Mouse (Mus musculus): Measurements from ENCODE around the gene Hivep3. TPM values are rescaled to one million over a fixed set of nuclear protein-coding genes. Genes with fewer than 3 reads are reported as not detected.

Hivep3 gene
- polyA plus RNA-seq, 2 experiments from 2014 or later = 21.0 to 25.2 TPM

DNA sequence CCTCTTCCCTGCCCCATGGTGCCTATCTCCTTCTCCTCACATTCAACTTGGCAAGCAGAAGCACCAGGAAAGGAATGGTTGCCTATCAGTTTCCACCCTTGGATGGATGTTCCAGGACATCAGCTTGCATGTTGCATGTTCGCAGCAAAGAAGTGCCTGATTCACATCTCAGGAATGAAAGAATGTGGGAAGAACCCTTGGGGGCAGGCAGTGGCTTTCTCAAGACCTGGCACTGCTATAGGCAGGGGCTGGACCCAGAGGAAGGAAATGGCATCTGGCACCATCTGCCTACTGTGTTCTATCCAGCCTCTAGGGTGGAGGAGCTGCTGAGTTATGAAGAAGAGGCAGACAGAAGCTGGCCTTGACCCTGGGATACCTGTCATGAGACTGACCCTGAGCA, 296.4 kb downstream of the Hivep3 start:
- no peak for ATAC-seq

DNA sequence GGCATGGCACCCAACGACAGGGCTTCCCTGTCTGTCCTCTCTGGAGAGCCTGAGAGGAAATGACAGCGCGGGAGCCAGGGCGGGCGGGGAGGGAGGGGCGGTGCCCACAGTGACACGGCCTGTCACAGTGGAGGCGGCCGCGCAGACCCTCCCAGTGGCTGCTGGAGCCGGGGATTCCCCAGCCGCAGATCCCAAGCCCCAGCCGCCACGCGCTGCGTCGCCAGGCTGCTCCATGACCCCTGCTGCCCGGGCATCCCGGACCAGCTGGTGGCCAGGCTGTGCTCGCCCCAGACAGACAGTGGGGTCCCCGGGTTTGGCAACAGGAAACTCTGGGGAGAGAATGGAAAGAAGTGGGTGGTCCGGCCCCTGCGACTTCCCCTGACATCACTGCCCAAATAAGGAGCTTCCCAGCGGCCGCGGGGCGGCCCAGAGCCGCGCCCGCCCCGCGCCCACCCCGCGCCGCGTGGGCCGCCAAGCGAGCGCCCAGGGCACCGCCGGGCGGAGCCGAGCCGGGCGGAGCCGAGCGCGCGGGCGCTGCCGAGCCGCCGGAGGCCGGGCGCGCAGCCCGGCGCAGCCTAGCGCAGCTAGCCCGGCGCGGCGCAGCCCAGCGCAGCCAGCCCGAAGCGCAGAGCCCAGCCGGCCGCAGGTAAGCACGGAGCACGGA, 298.9 kb downstream of the Hivep3 start:
- peak; percentile 67 for ATAC-seq

DNA sequence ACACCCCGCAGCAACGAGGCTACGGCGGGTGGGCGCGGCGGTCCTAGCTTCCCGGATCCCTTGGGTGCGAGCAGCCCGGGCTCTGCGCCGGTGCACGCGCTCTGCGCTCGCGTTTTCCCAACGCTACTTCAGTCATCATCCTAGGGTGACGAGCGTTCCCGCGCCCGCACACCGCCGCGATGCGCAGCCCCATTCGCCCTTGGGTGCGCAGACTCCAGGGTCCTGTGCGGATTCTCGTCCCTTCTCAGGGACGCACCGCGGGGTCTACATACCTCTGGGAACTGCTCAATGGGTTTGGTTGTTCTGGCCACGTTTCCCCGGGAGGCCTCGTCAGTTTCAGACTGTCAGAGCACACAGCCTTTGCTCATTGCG, 299.4 kb downstream of the Hivep3 start:
- ATAC-seq = peak; percentile 5

DNA sequence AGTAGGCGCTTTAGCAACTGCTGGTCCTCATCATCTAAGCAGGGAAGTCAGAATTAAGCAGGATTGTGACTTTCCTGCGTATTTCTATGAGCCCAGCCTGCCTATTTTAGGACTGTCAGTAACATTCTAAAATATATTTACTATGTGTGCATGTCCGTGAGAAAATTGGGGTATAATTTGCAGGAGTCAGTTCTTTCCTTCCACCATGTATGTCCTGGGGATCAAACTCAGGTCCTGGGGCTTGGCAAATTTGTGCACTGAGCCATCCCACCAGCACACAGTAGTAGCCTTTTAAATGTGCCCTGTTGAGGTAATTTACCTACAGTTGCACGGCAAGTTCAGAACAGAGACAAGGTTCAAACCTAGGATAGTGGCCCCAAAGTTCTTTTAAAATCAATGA, 302.7 kb downstream of the Hivep3 start:
- ATAC-seq = no peak

DNA sequence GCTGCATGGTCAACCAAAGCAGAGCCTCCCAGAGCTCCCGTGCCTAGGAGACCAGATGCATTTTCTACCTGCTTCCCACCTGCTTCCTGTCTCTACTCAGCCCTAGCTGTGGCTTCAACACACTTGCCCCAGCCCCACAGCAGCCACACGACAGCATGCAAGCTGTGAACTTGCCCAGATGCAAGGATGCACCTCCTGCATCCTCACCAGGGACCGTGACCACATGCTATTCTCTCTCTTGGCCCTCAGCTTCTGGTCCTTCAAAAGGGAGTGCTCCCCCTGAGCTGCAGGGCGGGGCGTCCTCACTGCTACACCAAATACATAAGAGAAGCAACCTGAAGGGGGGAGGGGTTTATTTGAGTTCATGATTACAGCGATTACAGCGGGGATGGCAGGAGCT, 303.4 kb downstream of the Hivep3 start:
- peak; percentile 10 for ATAC-seq

DNA sequence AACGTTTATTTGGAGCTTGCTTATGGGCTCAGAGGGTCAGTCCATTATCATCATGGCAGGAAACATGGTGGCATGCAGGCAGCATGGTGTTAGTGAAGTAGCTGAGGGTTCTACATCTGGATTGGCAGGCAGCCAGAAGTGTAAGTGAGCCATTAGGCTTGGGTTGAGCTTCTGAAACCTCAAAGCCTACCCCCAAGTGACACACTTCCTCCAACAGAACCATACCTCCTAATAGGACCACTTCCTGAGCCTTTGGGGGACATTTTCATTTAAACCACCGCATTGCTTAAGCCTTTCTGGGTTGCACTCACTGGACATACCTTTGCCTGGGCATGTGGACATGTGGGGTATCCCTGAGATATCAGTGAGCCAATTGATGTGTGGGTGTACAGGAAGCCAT, 307.9 kb downstream of the Hivep3 start:
- ATAC-seq = no peak

DNA sequence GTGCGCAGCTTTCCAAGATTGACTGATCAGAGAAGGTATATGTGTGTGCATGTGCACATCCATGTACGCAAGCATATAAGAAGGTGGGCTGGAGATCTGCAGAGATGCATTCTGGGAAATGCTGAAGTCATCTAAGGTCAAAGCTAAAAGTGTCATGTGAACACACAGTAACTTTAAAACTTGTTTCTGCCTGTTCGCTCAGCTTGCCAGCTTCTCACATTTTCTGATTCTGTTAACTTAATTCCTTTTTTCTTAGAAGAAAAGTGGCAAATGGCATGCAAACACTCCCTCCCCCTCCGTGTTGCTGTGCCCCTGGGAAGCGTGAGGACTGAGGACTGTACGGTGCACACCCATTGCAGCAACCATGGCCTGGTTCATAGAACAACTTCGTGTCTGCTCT, 308.9 kb downstream of the Hivep3 start:
- ATAC-seq = no peak

DNA sequence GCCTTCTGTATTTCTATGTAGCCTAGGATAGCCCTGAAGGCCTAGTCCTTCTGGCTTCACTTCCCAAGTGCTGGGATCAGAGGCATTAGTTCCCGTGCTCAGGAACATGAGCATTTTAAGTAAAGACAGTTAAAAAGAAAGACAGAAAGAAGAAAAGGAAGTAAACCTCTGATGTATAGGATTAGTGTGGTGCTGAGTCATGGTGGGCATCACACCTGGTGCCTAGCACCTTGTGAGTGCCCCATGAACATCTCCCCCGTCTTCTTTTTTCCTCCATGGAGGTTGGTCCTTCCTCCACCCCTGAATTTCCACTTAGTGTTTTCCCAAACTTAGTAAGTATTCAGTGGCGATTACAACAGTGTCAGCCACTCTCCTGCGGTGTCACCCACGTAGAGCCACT, 311.0 kb downstream of the Hivep3 start:
- ATAC-seq = no peak

DNA sequence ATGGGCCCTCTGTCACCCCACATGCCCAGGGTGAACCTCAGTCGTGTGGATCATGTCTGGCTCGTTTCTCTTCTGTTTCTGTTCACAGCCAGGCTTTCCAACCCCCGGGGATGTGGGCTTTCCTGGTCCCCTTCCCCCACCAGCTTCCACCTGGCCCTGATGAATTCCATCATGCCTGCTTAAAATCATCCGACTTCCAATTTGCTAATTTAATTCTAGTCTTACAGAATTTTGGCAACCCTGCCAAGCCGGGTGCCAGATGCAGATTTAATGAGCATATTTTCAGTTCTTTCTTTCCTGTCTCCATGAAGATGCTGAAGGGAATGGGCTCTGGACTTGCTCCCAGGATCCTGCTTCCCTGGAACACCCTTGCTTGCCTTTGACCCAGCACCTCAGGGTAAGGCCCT, 311.6 kb downstream of the Hivep3 start:
- ATAC-seq = no peak

DNA sequence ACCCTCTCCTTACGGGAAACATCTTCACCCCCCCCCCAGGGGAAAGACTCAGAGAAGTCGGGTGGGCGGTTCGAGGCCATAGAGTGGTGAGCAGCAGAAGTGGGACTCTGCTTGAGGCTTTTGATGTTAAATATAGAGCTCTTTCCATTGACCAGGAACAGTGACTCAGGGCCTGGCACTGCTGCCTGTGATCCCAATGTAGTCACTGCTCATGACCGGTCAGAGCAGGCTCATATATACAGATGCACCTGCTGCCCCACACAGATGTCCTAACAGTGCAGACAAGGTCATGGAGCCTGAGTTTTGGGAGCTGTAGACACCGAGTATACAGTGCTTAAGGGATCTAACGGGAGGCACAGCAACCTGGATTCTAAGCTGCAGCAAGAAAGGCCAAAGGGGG, 312.3 kb downstream of the Hivep3 start:
- no peak for ATAC-seq

DNA sequence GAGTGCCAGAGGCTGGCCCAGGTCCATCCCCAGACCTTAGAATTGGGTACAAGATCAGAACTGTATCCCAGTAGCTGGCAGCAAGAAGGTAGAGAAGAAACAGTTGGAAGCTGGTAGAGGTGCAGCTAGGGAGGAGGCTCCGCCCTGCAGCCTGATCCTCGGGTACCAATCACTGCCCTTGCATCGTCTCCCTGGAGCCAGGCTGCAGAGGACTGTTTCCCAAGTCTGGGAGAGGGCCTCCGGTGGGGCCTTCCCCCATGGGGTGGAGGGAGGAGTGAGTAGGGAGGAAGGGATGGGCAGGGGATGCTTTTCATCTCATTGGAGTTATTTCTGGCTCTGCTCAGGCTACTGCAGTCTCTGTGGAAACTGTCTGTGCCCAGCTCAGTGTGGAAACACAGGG, 313.5 kb downstream of the Hivep3 start:
- ATAC-seq = no peak

DNA sequence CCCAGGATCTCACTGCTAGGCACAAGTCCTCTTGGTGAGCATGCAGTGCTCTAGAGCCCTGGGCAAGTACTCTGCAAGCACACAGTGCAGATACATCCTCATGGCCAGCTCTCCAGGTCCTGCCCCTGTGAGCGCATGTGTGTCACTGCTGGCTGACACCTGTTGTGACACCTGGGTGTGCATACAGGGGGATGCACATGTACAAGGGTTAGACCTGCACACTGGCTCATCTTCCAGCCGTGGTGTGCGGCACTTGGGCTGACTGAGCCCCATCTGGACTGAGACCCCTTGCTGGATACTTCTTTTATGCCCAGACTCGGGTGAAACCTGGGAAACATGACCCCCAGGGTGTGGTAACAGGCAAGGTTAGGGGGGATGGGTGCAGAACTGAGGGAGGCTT, 314.7 kb downstream of the Hivep3 start:
- no peak for ATAC-seq

DNA sequence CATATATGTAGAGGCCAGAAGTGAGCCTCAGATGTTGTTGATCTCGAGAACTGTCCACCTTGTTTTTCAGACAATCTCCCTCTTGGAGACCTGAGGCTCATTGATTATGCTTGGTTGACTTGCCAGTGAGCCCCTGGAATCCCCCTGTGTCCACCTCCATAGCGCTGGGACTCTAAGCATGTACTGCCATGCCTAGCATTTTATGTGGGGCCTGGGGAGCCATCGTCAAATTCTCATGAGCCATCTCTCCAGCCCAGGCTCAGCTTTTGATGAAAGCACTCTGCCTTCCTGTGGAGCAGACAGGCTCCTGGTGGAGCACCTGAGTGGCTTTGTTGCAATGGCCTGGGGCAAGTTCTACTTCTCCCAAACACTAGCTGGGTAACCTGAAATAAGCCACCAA, 316.3 kb downstream of the Hivep3 start:
- no peak for ATAC-seq

DNA sequence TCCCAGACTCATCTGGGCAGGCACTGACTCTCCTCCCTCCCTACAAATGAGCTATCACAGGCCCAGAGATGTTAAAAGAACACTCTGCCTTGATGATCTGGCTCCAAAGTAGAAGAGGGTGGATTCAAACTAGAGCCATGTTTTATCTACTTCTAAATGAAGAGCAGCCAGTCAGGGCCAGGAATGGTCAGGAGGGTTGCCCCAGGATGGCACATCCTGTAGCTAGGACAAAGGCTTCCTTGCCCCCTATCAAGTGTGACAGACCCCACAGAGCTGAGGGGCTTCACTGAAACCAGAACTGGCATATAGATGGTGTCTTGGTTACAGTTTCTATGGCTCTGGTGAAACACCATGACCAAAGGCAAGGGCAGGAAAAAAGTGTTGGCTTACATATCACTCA, 318.9 kb downstream of the Hivep3 start:
- ATAC-seq = no peak

DNA sequence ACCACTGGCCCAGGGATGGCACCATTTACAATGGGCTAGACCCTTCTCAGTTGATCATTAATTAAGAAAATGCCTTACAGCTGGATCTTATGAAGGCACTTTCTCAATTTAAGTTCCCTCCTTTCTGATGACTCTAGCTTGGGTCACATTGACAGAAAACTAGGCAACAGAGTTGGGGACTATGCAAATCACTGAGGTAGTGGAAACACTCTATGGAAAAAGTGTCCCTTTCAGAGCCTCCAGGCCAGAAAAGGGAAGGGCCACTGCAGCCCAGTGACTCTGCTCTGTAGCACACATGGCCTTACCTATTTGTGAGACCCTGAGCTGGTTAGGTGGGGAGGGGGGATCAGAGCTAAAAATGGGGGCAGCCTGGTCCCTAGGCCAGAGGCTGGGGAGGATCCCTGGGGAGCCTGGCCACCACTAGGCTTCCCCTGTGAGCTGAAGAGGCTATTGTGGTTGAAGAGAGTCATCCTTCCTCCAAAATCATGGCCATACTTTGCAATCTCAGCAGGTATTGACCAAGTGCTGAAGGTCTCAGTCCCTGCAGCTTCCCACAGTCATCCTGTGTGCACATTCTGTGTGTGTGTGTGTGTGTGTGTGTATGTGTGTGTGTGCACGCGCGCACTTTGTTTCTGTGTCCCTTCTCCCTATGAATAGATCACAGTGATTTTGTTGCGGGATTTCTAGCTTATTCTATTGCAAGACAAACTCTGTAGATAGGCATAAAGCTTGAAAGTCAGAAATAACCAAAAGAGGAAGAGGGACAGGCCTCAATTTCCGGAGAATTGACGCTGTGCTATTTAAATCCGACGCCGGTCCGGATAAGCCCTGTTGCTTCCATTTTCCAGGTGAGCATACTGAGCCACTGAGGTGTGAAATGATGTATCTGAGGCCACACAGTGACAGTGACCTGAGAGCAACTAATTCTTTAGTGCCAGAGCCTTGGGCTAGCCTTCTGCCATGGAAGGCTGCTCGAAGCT, 319.7 kb downstream of the Hivep3 start:
- ATAC-seq = peak; percentile 63

DNA sequence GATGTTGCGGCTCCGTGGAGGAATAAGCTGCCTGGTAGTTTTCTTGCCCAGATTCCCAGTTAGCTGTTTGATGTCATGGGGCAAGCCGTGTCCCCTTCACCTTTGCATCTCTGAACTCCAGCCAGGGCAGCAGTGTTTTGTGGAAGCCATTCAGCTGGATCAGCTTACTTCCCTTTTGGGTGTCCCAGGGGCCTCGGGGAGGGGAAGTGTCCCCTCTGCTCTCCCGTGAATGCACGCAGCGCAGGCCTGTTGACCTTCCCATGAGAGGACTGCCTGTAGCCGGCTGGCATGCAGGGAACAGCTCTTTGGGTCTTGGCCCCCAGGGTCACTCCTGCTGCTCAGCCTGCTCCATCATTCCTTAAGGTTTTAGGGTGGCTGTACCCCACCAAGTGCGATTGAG, 320.6 kb downstream of the Hivep3 start:
- no peak for ATAC-seq

DNA sequence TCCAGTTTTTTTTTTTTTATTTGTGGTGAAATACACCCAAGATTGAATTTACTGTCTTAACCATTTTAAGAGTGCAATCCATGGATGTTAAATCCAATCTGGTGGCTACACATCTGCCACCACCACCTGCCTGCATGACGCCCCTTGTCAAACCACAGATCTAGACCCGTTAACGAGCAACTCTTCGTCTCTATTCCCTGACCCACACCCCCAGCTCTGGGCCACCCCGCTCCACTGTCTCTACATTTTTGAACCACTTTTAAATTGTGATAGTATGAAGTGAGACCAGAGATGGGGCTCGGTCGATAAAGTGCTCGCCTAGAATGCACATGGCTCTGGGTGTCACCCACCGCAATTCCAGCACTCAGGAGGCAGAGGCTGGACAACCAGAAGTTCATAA, 322.9 kb downstream of the Hivep3 start:
- ATAC-seq = no peak

DNA sequence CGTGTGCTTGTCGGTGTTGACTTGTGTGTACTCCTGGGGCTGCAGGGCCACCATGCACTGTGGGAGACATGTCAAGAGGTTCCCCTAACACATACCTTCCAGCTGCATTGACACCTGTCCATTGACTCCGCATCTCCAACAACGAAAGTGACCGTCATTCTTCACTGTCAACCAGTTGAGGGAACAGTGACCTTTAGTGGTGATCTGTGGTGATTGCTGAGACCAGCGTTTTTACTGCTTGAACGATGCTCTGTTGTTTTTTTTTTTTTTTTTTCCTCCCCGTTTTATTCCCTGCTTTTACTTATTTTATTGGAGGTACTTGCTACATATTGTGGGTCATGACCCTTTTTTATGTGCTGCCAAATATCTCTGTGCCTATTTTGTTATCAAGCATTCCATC, 323.9 kb downstream of the Hivep3 start:
- no peak for ATAC-seq

DNA sequence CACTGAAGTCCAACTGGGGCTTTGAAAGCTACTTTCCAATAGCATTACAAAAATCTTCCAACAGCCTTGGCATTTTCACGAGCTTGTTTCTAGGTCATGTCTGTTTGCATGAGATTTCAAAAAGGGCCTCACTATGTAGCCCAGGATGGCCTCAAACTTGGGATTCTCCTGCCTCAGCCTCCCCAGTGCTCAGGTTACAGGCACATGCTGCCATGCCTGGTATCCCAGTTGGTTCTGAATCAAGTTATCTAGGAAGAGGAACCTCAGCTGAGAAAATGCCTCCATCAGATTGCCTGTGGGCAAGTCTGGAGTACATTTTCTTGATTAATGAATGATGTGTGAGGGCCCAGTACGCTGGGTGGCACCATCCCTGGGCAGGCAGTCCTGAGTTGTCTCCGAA, 324.6 kb downstream of the Hivep3 start:
- no peak for ATAC-seq

DNA sequence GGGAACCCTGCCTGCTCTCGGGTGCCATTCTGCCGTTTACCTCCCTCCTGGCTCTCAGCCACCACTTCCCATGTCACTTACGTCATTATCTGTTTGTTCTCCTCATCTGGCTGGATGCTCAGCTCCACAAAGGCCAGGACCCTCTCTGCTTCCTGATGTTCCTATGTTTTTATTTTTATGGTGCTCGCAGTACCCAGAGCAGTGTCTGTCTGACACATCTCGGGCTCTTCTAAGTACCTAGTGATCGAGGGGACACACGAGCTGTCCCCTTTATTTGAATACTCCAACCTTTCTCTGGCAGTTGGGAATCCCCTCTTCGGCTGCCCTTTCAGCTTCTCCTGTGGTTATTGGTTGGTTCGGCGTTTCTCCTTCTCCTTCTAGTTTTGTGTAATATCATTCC, 325.2 kb downstream of the Hivep3 start:
- no peak for ATAC-seq

DNA sequence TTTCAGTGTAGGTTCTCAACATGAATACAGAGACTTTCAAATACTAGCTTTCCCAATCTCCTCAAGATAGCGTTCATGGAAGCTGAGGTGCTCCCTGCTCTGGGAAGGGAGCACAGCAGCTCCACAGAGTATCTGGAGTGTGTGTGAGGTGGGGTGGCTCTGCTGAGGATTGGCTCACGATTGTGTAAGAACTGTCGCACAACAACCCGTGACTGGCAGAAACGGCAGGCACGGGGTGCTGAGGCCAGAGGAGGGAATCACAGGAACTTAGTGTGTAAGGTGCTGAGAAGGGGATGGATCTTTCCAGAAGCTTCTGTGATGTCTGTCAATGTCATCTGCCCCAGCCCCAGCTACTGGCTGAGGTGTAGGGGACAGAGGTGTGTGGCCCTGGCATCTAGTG, 328.1 kb downstream of the Hivep3 start:
- no peak for ATAC-seq

DNA sequence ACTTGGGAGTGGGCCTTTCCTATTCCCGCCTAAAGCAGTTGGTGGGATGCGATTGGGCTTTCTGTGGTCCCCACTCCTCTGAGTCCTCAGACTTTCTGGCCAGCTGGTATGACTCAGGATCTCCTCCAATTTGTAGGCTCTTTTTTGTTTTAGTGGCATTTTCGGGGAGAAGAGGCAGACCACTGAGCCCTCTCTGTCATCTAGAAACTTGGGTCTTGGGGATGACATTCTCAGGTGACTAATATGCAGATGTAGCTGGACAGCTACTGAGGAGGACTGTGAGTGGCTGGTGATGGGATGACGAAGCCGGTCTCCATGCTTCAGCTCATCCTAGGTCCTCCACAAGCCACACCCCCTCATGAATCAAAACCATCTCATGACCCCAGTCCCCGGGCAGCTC, 328.6 kb downstream of the Hivep3 start:
- no peak for ATAC-seq

DNA sequence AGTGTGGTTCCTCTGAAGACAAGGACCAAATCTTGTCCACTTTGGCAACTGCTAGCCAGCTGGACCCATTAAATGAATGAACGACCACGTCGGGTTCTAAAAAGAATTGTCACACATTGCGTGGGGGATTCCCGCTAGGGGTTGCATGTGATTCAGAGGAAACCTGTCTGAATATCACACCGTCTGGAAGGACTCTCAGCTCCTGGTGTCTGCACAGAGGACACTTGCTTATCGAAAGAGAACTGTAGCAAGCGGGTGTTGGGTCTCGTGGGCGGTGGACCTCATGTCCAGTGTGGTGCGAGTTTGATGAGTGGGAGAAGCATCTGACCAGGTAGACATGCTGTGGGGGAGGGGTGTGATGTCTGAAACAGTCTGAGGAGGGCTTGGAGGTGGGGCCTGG, 329.2 kb downstream of the Hivep3 start:
- no peak for ATAC-seq

Measured in activated CD4-positive, CD25-positive, alpha-beta regulatory T cell, adult 4 months (primary cell).